Mouse (Mus musculus) lung, postnatal 0 days (tissue): ENCODE results near the gene Rpe.

ENCODE experiments used
- CTCF ChIP-seq: IDR thresholded peaks from 2 replicates; pipeline ENCODE4 v1.5.1; 2016; ENCODE audit warnings: antibody characterized with exemption, mild to moderate bottlenecking
- EP300 ChIP-seq: IDR thresholded peaks from 2 replicates; pipeline ENCODE4 v1.6.1; 2016; ENCODE audit warnings: antibody characterized with exemption, mild to moderate bottlenecking, control low read depth

DNA sequence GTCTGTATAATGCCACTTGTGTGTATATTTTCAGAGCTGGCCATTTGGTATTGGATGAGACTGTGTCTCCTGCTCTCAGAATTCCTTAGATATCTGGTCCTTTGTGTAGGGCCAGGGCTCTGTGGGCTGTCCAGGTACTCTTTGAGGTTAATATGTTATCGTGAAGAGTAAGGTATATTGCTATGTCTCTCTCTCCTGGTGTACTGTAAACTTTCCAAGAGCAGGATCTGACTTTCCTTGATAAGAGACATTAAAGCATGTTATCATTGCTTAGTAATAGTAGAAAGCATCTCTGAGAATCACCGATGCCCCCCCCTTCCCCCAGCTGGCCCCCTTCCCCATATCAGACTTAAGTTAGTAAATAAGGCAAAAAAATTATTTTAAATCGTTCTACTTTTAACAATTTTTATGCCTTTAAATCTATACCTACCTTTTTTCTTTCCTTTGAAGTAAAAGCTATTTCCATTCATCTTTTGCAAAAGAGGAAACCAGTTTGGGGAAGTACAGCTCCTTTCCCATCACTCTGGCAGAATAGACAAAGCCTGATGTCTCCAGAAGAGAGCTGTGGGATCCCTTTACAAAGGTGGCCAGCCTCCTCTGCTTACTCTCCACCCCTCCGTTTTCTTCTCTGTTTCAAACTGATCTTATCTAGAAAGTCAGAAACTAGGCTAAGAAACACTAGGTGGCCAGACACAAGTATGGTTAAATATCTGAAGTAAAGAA is 2.2 kb downstream of the Rpe start:
- TF ChIP-seq CTCF = no peak
- TF ChIP-seq EP300 = no peak
